Mouse (Mus musculus): ENCODE measurements around the gene Ccr10.

- TF ChIP-seq CTCF (IDR thresholded peaks at IDR 0.05; ENCODE audit: borderline replicate concordance, insufficient read depth, low read depth, low read length) (no peak), POLR2A (IDR thresholded peaks at IDR 0.05; ENCODE audit: borderline replicate concordance, insufficient read depth, low read length) (no peak)
Observed at GRCm38 (mm10) chr11:101181961-101182360, 6.7 kb upstream of the Ccr10 start.

Measured in cerebellum, adult 2 months (tissue).